Mouse (Mus musculus): ENCODE results near the gene Intu. TPM values are rescaled to one million over a fixed set of nuclear protein-coding genes. Genes with fewer than 3 reads are reported as not detected.

Gene Intu
- total and polyA plus RNA-seq, 3 experiments = 9.7 to 12.3 TPM; not detected in 1

GRCm38 (mm10) chr3:40698834-40699233 lies 167.7 kb downstream of the Intu start:
- H3K36me3 ChIP-seq (ENCODE audit: control insufficient read depth in 1 of 2, insufficient read depth in 2 of 2, low read length in 2 of 2) = peaks cover 2 to 21% of the 10 kb centered on the region in 2 experiments; a peak in 3 of 4 replicates
- H3K79me2 ChIP-seq (ENCODE audit: control insufficient read depth, insufficient read depth, low read length, poor library complexity) = no peaks in the 10 kb centered on the region
- no peak overlapping the region for H3K4me3 ChIP-seq (ENCODE audit: control insufficient read depth in 1 of 2, insufficient read depth in 1 of 2, low read depth in 2 of 2, low read length in 2 of 2)
- H3K27ac ChIP-seq (ENCODE audit: control insufficient read depth, low read depth, low read length) = no peak overlapping the region
- H3K27me3 ChIP-seq (ENCODE audit: control insufficient read depth in 1 of 2, insufficient read depth in 2 of 2, low read length in 2 of 2) = no peaks in the 10 kb centered on the region
- no peak for TF ChIP-seq JUND (IDR thresholded peaks at IDR 0.05; ENCODE audit: low read depth, low read length)
- TF ChIP-seq TCF12 (IDR thresholded peaks at IDR 0.05; ENCODE audit: low read depth, low read length) = no peak
- no peak for TF ChIP-seq HCFC1 (IDR thresholded peaks at IDR 0.05; ENCODE audit: low read depth, low read length)
- no peak for TF ChIP-seq NELFE (IDR thresholded peaks at IDR 0.05; ENCODE audit: low read depth, low read length)
- no peak for TF ChIP-seq RCOR1 (IDR thresholded peaks at IDR 0.05; ENCODE audit: low read depth, low read length)
- no peak for TF ChIP-seq MYC (IDR thresholded peaks at IDR 0.05; ENCODE audit: low read depth, low read length)
- TF ChIP-seq ZKSCAN1 (IDR thresholded peaks at IDR 0.05; ENCODE audit: low read depth, low read length) = no peak
- TF ChIP-seq SMC3 (IDR thresholded peaks at IDR 0.05; ENCODE audit: low read depth, low read length) = no peak
- no peak for TF ChIP-seq MAFK (IDR thresholded peaks at IDR 0.05; ENCODE audit: borderline replicate concordance, low read depth, low read length)
- TF ChIP-seq TAL1 (IDR thresholded peaks at IDR 0.05; ENCODE audit: low read length) = no peak
- no peak for TF ChIP-seq ZMIZ1 (IDR thresholded peaks at IDR 0.05; ENCODE audit: low read depth, low read length)
- no peak for TF ChIP-seq GABPA (IDR thresholded peaks at IDR 0.05; ENCODE audit: low read depth, low read length)
- no peak for TF ChIP-seq CTCF (IDR thresholded peaks at IDR 0.05 in 2 of 3, conservative IDR thresholded peaks at IDR 0.05 in 1 of 3; ENCODE audit: control insufficient read depth in 1 of 3, insufficient read depth in 1 of 3, low read depth in 2 of 3, low read length in 3 of 3, poor library complexity in 1 of 3, severe bottlenecking in 1 of 3)
- TF ChIP-seq SIN3A (IDR thresholded peaks at IDR 0.05; ENCODE audit: low read length) = no peak
- TF ChIP-seq ZC3H11A (IDR thresholded peaks at IDR 0.05; ENCODE audit: low read depth, low read length) = no peak
- no peak for TF ChIP-seq USF1 (IDR thresholded peaks at IDR 0.05; ENCODE audit: low read depth, low read length)
- no peak for TF ChIP-seq GATA1 (IDR thresholded peaks at IDR 0.05; ENCODE audit: low read depth, low read length)
- no peak for TF ChIP-seq MAZ (IDR thresholded peaks at IDR 0.05; ENCODE audit: low read depth, low read length)
- no peak for TF ChIP-seq POLR2AphosphoS5 (IDR thresholded peaks at IDR 0.05; ENCODE audit: borderline replicate concordance, low read depth, low read length)
- DNase-seq (ENCODE audit: low read depth, low spot score) = no peak
- H3K9ac ChIP-seq (ENCODE audit: control insufficient read depth, low read depth, low read length, poor library complexity, severe bottlenecking) = no peak overlapping the region
- H3K9me3 ChIP-seq (replicated peaks; ENCODE audit: insufficient read depth, low read length) = no peaks in the 10 kb centered on the region
- H3K4me1 ChIP-seq (ENCODE audit: control insufficient read depth in 1 of 2, insufficient read depth in 2 of 2, low read length in 2 of 2) = peaks cover 6 to 17% of the 10 kb centered on the region in 2 experiments

GRCm38 (mm10) chr3:40704816-40705430 lies 173.8 kb downstream of the Intu start:
- no peak overlapping the region for H3K9ac ChIP-seq (ENCODE audit: control insufficient read depth, low read depth, low read length, poor library complexity, severe bottlenecking)
- no peak overlapping the region for H3K4me3 ChIP-seq (ENCODE audit: control insufficient read depth in 1 of 2, insufficient read depth in 1 of 2, low read depth in 2 of 2, low read length in 2 of 2)
- H3K27me3 ChIP-seq (ENCODE audit: control insufficient read depth in 1 of 2, insufficient read depth in 2 of 2, low read length in 2 of 2) = no peaks in the 10 kb centered on the region
- H3K4me1 ChIP-seq (ENCODE audit: control insufficient read depth in 1 of 2, insufficient read depth in 2 of 2, low read length in 2 of 2) = peaks cover 0 to 4% of the 10 kb centered on the region in 2 experiments
- TF ChIP-seq RCOR1 (IDR thresholded peaks at IDR 0.05; ENCODE audit: low read depth, low read length) = no peak
- TF ChIP-seq POLR2A (IDR thresholded peaks at IDR 0.05; ENCODE audit: control insufficient read depth in 1 of 2, insufficient read depth in 1 of 2, low read depth in 1 of 2, low read length in 2 of 2, poor library complexity in 1 of 2) = no peak
- no peak for TF ChIP-seq TBP (IDR thresholded peaks at IDR 0.05; ENCODE audit: low read depth, low read length)
- no peak for TF ChIP-seq BHLHE40 (IDR thresholded peaks at IDR 0.05; ENCODE audit: borderline replicate concordance, low read depth, low read length)
- no peak for TF ChIP-seq ZC3H11A (IDR thresholded peaks at IDR 0.05; ENCODE audit: low read depth, low read length)
- no peak for TF ChIP-seq MXI1 (IDR thresholded peaks at IDR 0.05; ENCODE audit: low read depth, low read length)
- no peak for TF ChIP-seq ELF1 (IDR thresholded peaks at IDR 0.05; ENCODE audit: low read depth, low read length)
- no peak for TF ChIP-seq ZMIZ1 (IDR thresholded peaks at IDR 0.05; ENCODE audit: low read depth, low read length)
- no peak for TF ChIP-seq MEF2A (IDR thresholded peaks at IDR 0.05; ENCODE audit: extremely low read depth, insufficient replicate concordance, low read depth, low read length, poor library complexity, severe bottlenecking)
- TF ChIP-seq ZKSCAN1 (IDR thresholded peaks at IDR 0.05; ENCODE audit: low read depth, low read length) = no peak
- TF ChIP-seq POLR2AphosphoS5 (IDR thresholded peaks at IDR 0.05; ENCODE audit: borderline replicate concordance, low read depth, low read length) = no peak
- no peak for TF ChIP-seq KAT2A (conservative IDR thresholded peaks at IDR 0.05; ENCODE audit: low read depth, low read length)
- H3K36me3 ChIP-seq (ENCODE audit: control insufficient read depth in 1 of 2, insufficient read depth in 2 of 2, low read length in 2 of 2) = peaks cover 2 to 7% of the 10 kb centered on the region in 2 experiments; a peak in 3 of 4 replicates
- DNase-seq (ENCODE audit: low read depth, low spot score) = no peak
- no peaks in the 10 kb centered on the region for H3K79me2 ChIP-seq (ENCODE audit: control insufficient read depth, insufficient read depth, low read length, poor library complexity)
- H3K27ac ChIP-seq (ENCODE audit: control insufficient read depth, low read depth, low read length) = no peak overlapping the region
- H3K9me3 ChIP-seq (replicated peaks; ENCODE audit: insufficient read depth, low read length) = no peaks in the 10 kb centered on the region

All from MEL (cell line).